Mouse (Mus musculus) kidney, adult 2 months (tissue): ENCODE data around the gene Mri1. TPM values are rescaled to one million over a fixed set of nuclear protein-coding genes. Genes with fewer than 3 reads are reported as not detected.
"Not testable (repeated sequence)": the region's sequence is repeated elsewhere in the genome, so short reads cannot be mapped to it uniquely, and the experiment has no call there.

Source experiments
- DNase-seq: peaks from one replicate; pipeline ENCODE4 v3.0.0; 2021
- H3K27ac ChIP-seq: fragments of 200-500 bp; 2 replicates; pipeline ENCODE4 v1.5.1; 2012; ENCODE audit warnings: low read depth, low read length, control low read depth, inconsistent platforms; ENCODE audit not compliant: insufficient read depth
- H3K27me3 ChIP-seq: fragments of 200-500 bp; replicated peaks from 2 replicates; pipeline ENCODE4 v1.6.1; 2012; ENCODE audit warnings: mild to moderate bottlenecking, moderate library complexity, low read length, inconsistent platforms; ENCODE audit not compliant: control insufficient read depth, insufficient read depth
- H3K36me3 ChIP-seq: fragments of 200-500 bp; 2 replicates; pipeline ENCODE4 v1.6.1; 2012; ENCODE audit warnings: mild to moderate bottlenecking, moderate library complexity, low read length, inconsistent platforms; ENCODE audit not compliant: control insufficient read depth, insufficient read depth
- H3K4me1 ChIP-seq: fragments of 200-500 bp; 2 replicates; pipeline ENCODE4 v1.6.1; 2011; ENCODE audit warnings: low read length; ENCODE audit not compliant: control insufficient read depth, insufficient read depth
- H3K4me3 ChIP-seq: fragments of 200-500 bp; 2 replicates; pipeline ENCODE4 v1.5.1; 2011; ENCODE audit warnings: mild to moderate bottlenecking, low read depth, low read length, control low read depth; ENCODE audit not compliant: insufficient read depth
- CTCF ChIP-seq: fragments of 200-500 bp; conservative IDR thresholded peaks from 2 replicates; pipeline ENCODE4 v1.5.1; 2011; ENCODE audit warnings: low read depth, mild to moderate bottlenecking, control low read depth, low read length, moderate library complexity, mixed read lengths; ENCODE audit not compliant: insufficient read depth, insufficient read length
- POLR2A ChIP-seq: fragments of 200-500 bp; IDR thresholded peaks from one replicate; pipeline ENCODE4 v1.6.1; 2011; ENCODE audit warnings: low read depth, low read length, control low read depth
- WGBS: fragments of 180-500 bp; shearing (Covaris S2); methylation state at CpG from one replicate; pipeline ENCODE4 v1.1.7; 2018; 5-methylcytosine and 5-hydroxymethylcytosine counted together
- polyA plus RNA-seq: library from polyadenylated mRNA; depleted of rRNA; stranded (reverse); fragments of >200 nt; gene quantifications from 2 replicates; pipeline ENCODE4 v1.2.3, GENCODE M21; 2012; rRNA removed

Mri1 gene
- 39.3 and 48.6 TPM in 2 replicates for polyA plus RNA-seq

DNA sequence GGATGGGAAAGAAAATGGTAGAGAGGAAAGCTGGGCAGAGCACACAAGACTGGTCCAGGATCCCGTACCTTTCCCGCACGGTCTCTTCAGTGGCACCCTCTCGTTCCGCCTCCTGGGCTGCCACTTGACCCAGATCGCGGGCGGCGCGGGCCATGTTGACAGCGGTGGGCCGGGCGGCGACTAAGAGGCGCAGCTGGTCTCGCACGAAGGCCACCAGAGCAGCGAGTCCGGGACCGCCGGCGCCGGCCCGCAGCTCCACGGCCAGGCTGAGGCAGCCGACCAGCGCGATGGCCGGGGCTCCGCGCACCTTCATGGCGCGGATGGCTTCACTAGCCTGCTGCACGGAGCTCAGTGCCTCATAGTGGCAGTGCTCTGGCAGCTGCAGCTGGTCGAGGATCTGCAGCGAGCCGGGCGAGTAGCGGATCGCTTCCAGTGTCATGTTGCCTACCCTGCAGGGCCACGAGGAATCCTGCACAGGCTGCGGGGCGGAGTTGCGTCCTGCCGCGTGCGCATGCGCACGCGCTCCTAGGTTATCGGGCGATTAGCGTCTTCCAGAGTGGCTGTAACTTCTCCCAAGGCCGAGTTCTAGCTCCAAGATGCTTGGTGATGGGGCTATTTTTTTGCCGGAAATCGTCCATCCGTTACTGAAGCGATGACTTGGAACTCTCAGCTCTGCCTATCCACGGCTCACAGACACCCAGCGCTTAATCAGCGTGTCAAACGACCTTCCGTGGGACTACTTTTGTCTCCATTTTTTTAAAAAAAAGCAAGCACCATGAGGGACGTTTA, at the start of gene Mri1:
Gene Mri1, minus strand, starts transcription at position 505 of the 789 bp plus-strand sequence.
- H3K27me3 ChIP-seq = no peaks in the 10 kb centered on the region
- TF ChIP-seq POLR2A (peak; percentile 50), CTCF (no peak)
- H3K27ac ChIP-seq = peak within 1 kb of the TSS; percentile 51
- H3K36me3 ChIP-seq = no peaks in the 10 kb centered on the region
- peaks cover 6% of the 10 kb centered on the region for H3K4me1 ChIP-seq
- peak; percentile 91 for DNase-seq
- under 1% methylated on average over 64 of the region's 64 CpGs for WGBS
- peak within 1 kb of the TSS; percentile 82 for H3K4me3 ChIP-seq

DNA sequence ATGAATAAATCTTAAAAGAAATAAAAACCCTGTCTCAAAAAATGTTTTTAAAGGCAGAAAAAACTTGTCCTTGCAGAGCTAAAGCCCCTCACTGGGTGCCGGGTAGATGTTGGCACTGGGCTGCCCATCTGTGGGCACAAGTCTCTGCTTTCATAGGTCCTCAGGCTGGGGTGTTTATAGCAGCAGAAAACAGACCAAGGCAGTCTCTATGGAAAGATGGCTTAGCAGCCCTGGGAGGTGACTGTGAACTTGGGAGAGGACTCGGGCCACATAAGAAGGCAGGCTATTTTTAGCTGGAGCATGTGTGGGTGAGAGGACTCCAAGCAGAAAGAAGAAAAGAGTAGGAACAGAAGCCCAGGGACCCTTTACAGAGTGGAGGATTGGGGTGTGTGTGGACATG, 46.8 kb upstream of the Mri1 start:
- no peak for TF ChIP-seq CTCF
- H3K27ac ChIP-seq = no peak overlapping the region
- H3K36me3 ChIP-seq = no peaks in the 10 kb centered on the region
- 69% methylated on average over 2 of the region's 2 CpGs for WGBS
- no peak for DNase-seq
- H3K27me3 ChIP-seq = no peaks in the 10 kb centered on the region; the same call in 1 of the 2 replicates
- H3K4me1 ChIP-seq = no peaks in the 10 kb centered on the region
- no peak overlapping the region for H3K4me3 ChIP-seq

DNA sequence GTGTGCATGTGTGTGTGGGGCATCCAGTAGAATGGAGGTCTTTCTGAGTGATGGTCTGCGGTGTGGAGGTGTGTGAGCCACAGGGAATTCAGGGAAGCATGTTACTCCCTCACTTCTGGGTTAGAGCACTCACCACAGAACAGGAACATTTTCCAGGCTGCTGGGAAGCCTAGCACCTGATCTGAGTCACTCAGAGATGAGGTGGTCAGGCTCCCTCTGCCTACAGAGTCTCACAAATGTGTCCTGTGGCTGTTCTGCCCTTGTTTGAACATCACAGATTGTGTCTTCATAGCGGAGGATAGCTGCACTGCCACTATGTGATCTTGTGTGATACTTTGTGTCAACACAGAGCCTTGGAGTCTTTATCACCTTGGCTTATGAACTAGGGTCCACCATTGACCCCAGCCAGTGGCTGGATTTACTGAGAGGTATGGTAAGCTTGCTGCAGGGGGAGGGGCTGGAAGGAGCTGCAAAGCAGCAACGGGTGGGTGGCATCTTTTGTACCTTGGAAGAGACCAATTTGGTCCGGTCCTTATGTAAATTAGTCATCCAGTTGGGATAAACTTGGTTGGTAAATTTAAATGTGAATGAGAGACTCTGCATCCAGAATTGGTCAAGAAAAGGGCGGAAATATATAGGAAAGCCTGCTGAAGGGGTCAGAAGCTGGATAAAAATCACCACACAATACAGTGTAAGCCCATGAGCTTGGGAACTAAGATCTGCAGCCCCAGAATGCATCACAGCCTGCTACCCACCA, 40.1 kb upstream of the Mri1 start:
- no peak for DNase-seq
- WGBS = 73% methylated on average over 5 of the region's 5 CpGs

DNA sequence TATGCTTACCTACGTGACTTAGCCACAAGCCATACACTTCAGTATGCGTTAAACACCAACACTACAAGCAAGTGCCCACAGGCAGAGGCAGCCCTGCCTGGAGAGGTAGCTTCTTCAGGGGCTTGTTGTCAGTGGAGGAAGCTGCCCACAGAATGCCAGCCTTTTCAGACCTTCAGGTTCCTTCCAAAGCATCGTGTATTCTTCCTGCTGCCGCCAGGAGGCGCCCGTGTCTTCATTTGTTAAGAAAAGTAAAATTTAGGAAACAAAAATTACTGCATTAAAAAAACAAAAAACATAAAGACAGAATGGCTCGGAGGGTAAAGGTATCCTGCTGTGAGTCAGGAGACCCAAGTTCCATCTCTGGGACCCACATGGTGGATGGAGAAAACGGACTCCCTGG, 34.6 kb upstream of the Mri1 start:
- no peak overlapping the region for H3K4me3 ChIP-seq
- peak; percentile 73 for TF ChIP-seq CTCF
- TF ChIP-seq POLR2A = no peak
- no peak overlapping the region for H3K27ac ChIP-seq
- H3K36me3 ChIP-seq = no peaks in the 10 kb centered on the region
- no peaks in the 10 kb centered on the region for H3K27me3 ChIP-seq
- no peaks in the 10 kb centered on the region for H3K4me1 ChIP-seq
- 24% methylated on average over 8 of the region's 8 CpGs for WGBS
- DNase-seq = peak; percentile 37

More for the DNA sequence above, 40.1 kb upstream of the Mri1 start:
- H3K4me1 ChIP-seq = no peaks in the 10 kb centered on the region
- TF ChIP-seq CTCF (no peak), POLR2A (no peak)
- H3K27ac ChIP-seq = no peak overlapping the region
- H3K27me3 ChIP-seq = no peaks in the 10 kb centered on the region; the same call in 1 of the 2 replicates
- no peak overlapping the region for H3K4me3 ChIP-seq
- no peaks in the 10 kb centered on the region for H3K36me3 ChIP-seq

DNA sequence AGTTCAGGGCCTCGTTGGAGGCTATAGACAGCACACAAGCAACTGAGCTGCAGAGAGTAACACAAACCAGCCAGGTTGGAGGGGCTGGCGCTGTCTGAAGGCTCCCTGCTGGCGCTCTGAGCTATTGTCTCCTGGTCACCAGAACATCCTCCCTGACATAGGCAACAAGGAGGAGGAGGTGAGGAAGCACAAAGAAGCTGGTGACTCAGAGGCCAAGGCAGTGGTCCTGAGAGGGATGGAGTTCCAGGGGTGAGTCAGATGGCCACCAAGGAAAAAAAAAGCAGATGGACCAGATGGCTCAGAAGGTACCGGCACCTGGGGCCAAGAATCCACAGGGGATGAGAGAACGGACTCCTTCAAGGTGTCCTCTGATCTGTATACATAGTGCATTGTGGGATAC, 34.0 kb upstream of the Mri1 start:
- H3K27me3 ChIP-seq = no peaks in the 10 kb centered on the region
- no peak overlapping the region for H3K4me3 ChIP-seq
- H3K27ac ChIP-seq = no peak overlapping the region
- no peaks in the 10 kb centered on the region for H3K4me1 ChIP-seq
- no peak for DNase-seq
- no peaks in the 10 kb centered on the region for H3K36me3 ChIP-seq
- TF ChIP-seq CTCF = no peak
- TF ChIP-seq POLR2A = no peak
- 71% methylated on average over 5 of the region's 5 CpGs for WGBS

DNA sequence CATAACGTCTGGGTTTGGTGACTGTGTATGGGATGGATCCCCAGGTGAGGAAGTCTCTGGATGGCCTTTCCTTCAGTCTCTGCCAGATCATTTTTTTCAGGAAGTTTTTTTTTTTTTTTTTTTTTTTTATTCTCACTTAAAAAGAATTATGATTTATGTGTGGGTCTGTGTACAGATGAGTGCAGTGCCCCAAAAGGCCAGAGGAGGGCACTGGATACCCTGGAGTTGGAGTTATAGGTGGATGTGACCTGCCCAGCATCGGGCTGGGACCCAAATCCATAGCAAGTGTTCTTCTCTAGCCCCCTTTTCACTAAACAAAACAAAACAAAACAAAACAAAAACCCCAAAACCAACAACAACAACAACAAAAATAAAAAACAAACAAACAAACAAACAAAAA, 31.8 kb upstream of the Mri1 start:
- H3K27me3 ChIP-seq = no peaks in the 10 kb centered on the region
- peak; percentile 19 for DNase-seq
- H3K27ac ChIP-seq = no peak overlapping the region
- H3K4me1 ChIP-seq = no peaks in the 10 kb centered on the region
- no peaks in the 10 kb centered on the region for H3K36me3 ChIP-seq
- peak; percentile 51 for TF ChIP-seq CTCF
- no peak for TF ChIP-seq POLR2A
- WGBS = 65% methylated on average over 2 of the region's 2 CpGs
- no peak overlapping the region for H3K4me3 ChIP-seq

DNA sequence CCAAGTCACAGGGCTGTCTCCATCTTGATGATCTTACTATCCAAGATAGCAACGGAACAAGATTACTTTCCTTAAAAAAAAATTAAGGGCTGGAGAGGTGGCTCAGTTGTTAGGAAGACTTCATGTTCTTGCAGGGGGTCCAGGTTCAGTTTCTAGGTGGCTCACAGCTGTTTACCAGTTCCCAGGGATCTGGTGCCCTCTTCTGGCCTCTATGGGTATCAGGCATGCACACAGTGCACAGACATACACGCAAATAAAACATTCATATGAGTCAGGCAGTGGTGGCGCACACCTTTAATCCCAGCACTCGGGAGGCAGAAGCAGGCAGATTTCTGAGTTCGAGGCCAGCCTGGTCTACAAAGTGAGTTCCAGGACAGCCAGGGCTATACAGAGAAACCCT, 28.5 kb upstream of the Mri1 start:
- 48% methylated on average over 5 of the region's 5 CpGs for WGBS
- not testable (repeated sequence) for H3K4me1 ChIP-seq, H3K27me3 ChIP-seq, H3K4me3 ChIP-seq, H3K36me3 ChIP-seq, H3K27ac ChIP-seq
- peak; percentile 72 for TF ChIP-seq CTCF
- peak; percentile 60 for DNase-seq

DNA sequence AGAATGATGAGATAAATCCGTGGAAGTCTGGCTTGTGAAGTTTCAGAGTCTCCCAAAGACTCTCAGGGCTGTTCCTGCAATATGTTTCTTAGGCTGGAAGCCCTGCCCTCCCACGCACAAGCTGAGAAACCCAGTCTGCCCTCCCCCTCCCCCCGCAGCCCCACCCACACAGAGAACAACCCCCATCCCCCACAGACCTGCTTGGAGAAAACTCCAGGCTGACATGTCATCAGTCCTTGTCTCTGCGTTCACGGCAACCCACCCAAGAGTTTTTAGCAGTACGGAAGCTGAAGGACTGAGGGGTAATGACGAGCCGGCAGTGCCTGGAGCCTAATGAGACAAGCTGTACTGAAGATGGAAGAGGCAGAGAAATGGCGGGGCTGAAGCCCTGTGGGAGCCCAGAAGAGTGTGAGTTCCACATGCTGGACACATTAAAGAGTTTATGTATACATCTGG, 27.5 kb upstream of the Mri1 start:
- H3K4me3 ChIP-seq = peak overlapping the region; percentile 54
- H3K27ac ChIP-seq = no peak overlapping the region
- no peaks in the 10 kb centered on the region for H3K27me3 ChIP-seq
- DNase-seq = no peak
- no peaks in the 10 kb centered on the region for H3K4me1 ChIP-seq
- TF ChIP-seq CTCF (no peak), POLR2A (no peak)
- H3K36me3 ChIP-seq = no peaks in the 10 kb centered on the region
- WGBS = 13% methylated on average over 9 of the region's 9 CpGs
